Mouse (Mus musculus) central nervous system, embryonic 14 days (tissue): Measurements from ENCODE around the gene Lnx1. TPM values are rescaled to one million over a fixed set of nuclear protein-coding genes. Genes with fewer than 3 reads are reported as not detected.

Experiments used
- polyA plus RNA-seq: library from polyadenylated mRNA; depleted of rRNA; stranded (reverse); fragments of >200 nt; gene quantifications from 2 replicates; pipeline ENCODE4 v1.2.3, GENCODE M21; 2012; rRNA removed

Lnx1 gene
- polyA plus RNA-seq, result 4.6 and 5.8 TPM in 2 replicates

DNA sequence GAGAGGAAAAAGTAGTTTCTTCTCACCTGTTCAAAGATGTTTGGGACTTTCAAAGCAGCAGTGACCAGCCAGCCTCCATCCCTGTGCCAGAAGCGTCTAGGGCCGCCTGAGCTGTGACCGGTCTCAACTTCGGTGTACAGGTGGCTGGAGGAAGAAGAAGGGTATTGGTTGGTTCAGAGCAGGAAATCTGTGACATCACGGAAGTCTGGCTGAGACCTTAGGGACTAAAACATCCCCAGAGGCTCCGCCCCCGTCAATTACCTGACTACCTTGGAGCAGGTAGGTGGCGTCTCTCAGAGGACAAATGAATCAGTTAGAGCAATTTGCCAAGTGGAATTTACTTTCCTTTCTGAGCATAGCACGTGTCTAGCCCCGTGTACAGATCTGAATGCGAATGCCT is at the start of gene Lnx1:
Lnx1 (minus strand) TSS at position 147 of the 400 bp plus-strand sequence.

Other genes starting within 250 kb of the Lnx1 start
- gene Scfd2, start 171.2 kb downstream of the Lnx1 start, polyA plus RNA-seq, result 11.8 and 12.3 TPM in 2 replicates
- 84.1 and 84.7 TPM in 2 replicates for gene Fip1l1, start 167.5 kb downstream of the Lnx1 start, polyA plus RNA-seq